Mouse (Mus musculus) retina, postnatal 7 days (tissue): ENCODE data around the gene Gmeb1.

ENCODE experiments used
- DNase-seq: peaks from one replicate; pipeline ENCODE4 v3.0.0-alpha.2; 2012; ENCODE audit warnings: low read depth, low spot score

Gmeb1 gene

GRCm38 (mm10) chr4:132274156-132274862, 12.9 kb upstream of the Gmeb1 start, which contains the start of gene Taf12:
Gene Taf12 (plus strand): TSS chr4:132274375.
- peak; percentile 91 for DNase-seq

GRCm38 (mm10) chr4:132273166-132273565, 11.8 kb upstream of the Gmeb1 start:
- no peak for DNase-seq

- DNase-seq = peak; percentile 93
These were observed 8.5 kb upstream of the Gmeb1 start for GRCm38 (mm10) chr4:132269740-132270560.

- no peak for DNase-seq
These were observed 7.7 kb upstream of the Gmeb1 start for GRCm38 (mm10) chr4:132268871-132269739.

- DNase-seq = no peak
These were observed 5.5 kb upstream of the Gmeb1 start for GRCm38 (mm10) chr4:132266835-132267349.

GRCm38 (mm10) chr4:132263313-132263712, 1.9 kb upstream of the Gmeb1 start:
- DNase-seq = no peak

GRCm38 (mm10) chr4:132262358-132262616, 885 bp upstream of the Gmeb1 start:
- DNase-seq = no peak

- DNase-seq = no peak
These were observed 710 bp downstream of the Gmeb1 start for GRCm38 (mm10) chr4:132260404-132261379.

- no peak for DNase-seq
These were observed 2.2 kb downstream of the Gmeb1 start for GRCm38 (mm10) chr4:132259248-132259647.

GRCm38 (mm10) chr4:132256384-132256783, 5.0 kb downstream of the Gmeb1 start:
- no peak for DNase-seq

GRCm38 (mm10) chr4:132254986-132255385, 6.4 kb downstream of the Gmeb1 start:
- no peak for DNase-seq

GRCm38 (mm10) chr4:132253622-132254021, 7.8 kb downstream of the Gmeb1 start:
- DNase-seq = no peak

GRCm38 (mm10) chr4:132253128-132253527, 8.3 kb downstream of the Gmeb1 start:
- no peak for DNase-seq

- no peak for DNase-seq
These were observed 9.8 kb downstream of the Gmeb1 start for GRCm38 (mm10) chr4:132251596-132251995.

GRCm38 (mm10) chr4:132247451-132247997, 13.9 kb downstream of the Gmeb1 start:
- no peak for DNase-seq

- no peak for DNase-seq
These were observed 15.8 kb downstream of the Gmeb1 start for GRCm38 (mm10) chr4:132245643-132246042.

GRCm38 (mm10) chr4:132241208-132241607, 20.2 kb downstream of the Gmeb1 start:
- no peak for DNase-seq

- DNase-seq = no peak
These were observed 21.0 kb downstream of the Gmeb1 start for GRCm38 (mm10) chr4:132240367-132240766.

GRCm38 (mm10) chr4:132238356-132238755, 23.0 kb downstream of the Gmeb1 start:
- no peak for DNase-seq

- no peak for DNase-seq
These were observed 26.7 kb downstream of the Gmeb1 start for GRCm38 (mm10) chr4:132234710-132235109.
